Mouse (Mus musculus) mouse trophoblast stem cell (cell line): ENCODE measurements around the gene Zfp93.

Experiments used
- in situ Hi-C, 2 experiments: fragments of 300-500 bp; cut with MseI, MboI; formaldehyde crosslinking; loops; 2 replicates in 1 of 2; 3 replicates in 1 of 2; pipeline ENCODE4 v1.15.1; 2025

Gene Zfp93

DNA sequence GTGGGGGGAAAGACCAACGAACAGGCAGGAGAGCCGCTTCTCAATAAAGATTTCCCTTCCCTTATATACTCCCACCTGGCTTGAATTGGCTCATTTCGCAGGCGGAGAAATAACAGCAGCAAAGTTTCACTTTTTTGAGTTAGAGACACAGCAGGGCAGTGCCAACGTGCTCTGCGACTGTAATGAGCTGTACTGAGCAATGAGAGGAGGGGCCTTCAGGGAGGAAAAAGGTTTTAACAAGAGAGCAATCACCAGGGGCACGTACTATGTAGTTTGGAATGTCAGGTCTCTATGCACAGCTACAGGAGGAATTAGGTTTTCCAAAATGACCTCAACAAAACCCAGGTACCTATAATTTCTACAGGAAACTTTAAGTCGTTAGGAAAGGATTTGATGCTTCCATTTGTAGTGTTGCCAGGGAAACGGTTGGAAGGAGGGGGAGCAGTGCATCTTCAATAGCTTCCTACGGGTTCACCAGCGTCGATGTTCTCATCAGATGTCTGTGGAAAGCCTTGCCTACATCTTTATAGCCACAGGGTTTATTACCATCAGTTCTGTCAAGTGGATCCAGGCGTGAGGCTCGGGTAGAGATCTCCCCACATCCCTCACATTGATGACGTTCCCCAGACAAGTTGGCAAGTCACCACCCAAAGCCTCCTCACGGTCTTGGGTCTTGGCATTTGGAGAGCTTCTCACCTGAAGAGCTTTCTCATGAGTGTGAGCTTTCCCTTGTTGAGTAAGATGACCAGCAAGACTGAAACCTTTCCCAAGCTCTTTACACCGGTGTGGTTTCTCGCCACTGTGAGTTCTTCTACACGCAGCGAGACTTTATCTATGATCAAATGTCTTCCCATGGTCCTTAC lies 56.3 kb downstream of the Zfp93 start:
- in situ Hi-C loops: no loop called here
